Mouse (Mus musculus): ENCODE data around the gene Wdr24.

DNA sequence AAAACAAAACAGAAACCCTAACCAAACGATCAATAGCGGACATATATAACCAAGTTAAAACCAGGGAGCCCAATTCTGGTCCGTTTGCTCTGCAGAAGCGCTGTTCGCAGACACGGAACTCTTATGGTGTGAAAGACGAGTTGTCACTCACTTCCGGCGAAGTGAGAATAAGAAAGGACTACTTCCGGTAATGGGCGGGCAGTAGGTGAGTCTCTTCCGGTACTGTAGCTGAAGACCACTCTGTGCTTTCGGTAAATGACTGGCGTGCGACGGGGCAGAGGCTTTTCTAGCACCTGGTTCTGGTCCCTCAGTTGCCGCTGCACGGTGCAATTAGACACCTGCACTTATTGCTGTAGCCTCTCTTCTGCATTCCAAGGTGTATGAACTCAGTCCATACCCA lies at the start of gene Wdr24:
- no peak for TF ChIP-seq CTCF (IDR thresholded peaks at IDR 0.05; ENCODE audit: insufficient read depth, low read depth, low read length)
- TF ChIP-seq POLR2A (IDR thresholded peaks at IDR 0.05; ENCODE audit: insufficient read depth, low read depth, low read length): no peak
